Mouse (Mus musculus): Measurements from ENCODE around the gene Glmn.

GRCm38 (mm10) chr5:107637106-107637505 is 39.4 kb upstream of the Glmn start:
- TF ChIP-seq CTCF (IDR thresholded peaks at IDR 0.05; ENCODE audit: control insufficient read depth, insufficient read depth, insufficient replicate concordance, low read depth, low read length) (no peak), POLR2A (IDR thresholded peaks at IDR 0.05; ENCODE audit: control insufficient read depth, low read depth, low read length) (no peak)

All from testis, adult 2 months (tissue).